Mouse (Mus musculus): Measurements from ENCODE around the gene Frg2f1.
A peak's percentile ranks its signal among the peaks of the same experiment; 100 is the strongest.
"Not testable (repeated sequence)": the region's sequence is repeated elsewhere in the genome, so short reads cannot be mapped to it uniquely, and the experiment has no call there.

Gene Frg2f1

DNA sequence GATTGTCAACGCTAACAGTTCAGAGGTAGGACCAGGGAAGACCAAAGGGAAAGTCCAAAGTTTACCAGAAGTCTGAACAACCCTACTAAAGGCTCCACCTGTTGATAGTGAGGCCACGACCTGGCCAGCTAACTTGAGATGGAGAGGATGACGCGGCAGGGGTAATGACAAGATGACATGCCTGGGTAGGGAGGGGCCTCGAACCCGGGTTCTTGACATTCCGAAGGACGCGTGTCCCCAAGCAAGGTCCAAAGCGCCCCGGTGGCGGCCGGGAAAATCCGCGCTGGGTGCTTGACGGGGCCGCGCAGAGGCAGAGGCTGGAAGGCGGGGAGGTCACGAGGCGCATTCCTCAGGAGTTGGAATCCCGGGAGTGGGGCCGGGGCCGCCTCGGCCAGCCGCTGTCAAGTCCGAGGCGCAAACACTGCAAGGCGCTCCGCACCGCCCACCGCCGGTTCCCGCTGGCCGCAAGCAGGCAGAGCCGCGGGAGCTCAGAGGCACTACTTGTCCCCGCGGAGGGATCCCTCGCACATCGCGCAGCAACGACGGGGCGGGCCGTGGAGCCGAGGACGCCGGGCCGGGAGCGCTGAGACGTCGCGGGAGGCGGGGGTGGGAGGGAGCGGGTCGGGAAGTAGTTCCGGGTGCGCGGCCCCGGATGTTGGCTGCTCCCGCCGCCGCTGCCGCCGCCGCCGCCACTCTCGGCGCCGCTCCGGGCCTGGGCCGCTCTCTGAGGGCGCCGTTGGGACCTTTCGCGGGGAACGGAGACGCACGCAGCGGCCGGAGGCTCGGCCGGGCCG lies at the start of gene Frg2f1:
TSS of gene Frg2f1 (minus strand) at position 499 of the 794 bp plus-strand sequence.
- DNase-seq (ENCODE audit: low read depth, low spot score): peak; percentile 86

DNA sequence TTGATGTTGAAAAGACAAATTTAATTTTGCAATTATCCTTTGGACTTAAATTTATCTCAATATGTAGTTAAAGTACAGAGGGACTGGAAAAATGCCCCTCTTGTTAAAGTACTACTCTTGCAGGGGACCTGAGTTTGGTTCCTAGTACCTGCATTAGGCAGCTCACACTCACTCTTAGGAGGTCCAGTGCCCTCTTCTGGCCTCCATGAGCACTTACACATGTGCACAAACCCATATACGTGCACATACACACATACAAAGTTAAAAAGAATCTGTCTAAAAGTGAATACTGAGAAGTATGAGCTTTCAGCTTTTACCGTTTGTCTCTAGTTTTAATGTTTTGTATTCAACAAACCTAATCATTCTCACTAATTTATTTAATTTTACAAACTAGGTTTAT lies 48.7 kb upstream of the Frg2f1 start:
- no peak for DNase-seq (ENCODE audit: low read depth, low spot score)

DNA sequence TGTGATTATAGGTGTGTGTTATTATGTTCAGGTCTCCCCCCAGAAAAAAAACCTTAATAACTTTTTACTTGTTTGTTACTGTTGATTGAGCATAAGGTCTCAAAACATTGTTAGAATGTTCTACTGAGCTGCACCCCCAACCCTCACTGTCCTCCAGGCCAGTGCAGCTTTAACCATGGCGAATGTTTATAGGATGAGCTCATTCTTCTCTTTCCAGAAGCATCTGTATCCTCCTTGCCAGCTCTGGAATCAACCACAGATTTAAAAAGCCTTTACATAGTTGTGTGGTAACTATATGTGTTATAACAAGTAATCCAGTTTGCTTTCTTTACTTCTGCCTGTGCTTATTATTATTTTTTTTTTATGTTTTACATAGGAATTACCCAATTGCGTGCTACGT lies 36.1 kb upstream of the Frg2f1 start:
- peak; percentile 24 for DNase-seq (ENCODE audit: low read depth, low spot score)

DNA sequence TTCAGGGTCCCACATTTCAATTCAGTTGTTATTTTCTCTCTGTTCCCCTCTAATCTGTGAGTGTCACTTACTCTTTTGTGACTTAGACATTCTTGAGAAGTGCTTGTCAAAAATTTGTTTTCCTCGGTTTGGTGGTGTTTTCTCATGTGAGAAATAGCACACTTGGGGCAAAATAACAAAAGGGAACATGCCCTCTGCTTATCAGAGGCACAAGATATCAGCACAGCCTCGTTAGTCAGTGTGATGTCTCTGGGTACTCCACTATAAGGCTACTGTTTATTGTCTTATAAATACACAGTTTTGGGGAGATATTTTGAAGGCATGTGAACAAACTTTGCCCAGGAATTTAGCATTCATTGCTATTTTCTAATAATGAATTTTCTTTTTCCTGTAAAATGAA lies 35.2 kb upstream of the Frg2f1 start:
- DNase-seq (ENCODE audit: low read depth, low spot score): no peak

DNA sequence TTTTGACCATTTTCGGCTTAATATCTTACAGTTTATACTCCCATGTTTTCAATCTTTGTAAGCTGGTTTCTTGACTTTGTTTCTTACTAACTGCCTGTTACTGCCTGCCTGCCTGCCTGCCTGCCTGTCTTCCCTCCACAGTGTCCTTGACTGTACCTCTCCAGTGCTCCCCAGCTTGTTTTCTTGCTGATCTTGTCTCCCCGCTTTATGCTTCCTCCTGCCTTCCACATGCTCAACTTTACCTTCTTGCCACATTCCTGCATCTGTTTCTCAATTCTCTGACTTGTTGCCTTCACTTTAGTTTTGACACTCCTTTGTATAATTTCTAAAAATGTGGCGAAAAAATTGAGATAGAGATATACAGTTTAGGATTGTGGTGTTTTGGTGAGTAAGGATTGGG lies 33.4 kb upstream of the Frg2f1 start:
- DNase-seq (ENCODE audit: low read depth, low spot score): no peak

DNA sequence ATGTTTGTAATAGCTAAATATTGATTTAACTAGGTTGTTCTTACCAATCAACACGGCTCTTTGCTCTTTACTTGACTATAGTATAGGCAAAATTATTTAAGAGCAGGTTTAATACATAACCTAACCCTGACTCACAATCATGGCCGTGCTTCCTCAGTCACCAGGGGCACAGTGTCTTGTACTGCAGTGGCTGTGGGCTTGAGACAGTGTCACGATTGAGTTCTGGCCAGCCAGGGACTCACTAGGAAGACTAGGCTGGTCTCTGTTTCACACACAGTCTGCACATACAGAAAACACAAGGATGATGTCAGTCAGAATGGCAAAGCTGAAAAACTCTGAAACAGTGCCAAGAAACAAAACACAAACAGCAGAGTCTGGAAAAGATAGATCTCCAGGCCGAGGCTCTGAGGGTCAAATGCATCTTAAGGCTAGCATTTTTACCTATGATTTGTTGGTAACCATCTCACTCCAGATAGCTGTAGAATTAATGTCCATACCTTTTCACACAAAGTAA lies 27.1 kb upstream of the Frg2f1 start:
- no peak for DNase-seq (ENCODE audit: low read depth, low spot score)

DNA sequence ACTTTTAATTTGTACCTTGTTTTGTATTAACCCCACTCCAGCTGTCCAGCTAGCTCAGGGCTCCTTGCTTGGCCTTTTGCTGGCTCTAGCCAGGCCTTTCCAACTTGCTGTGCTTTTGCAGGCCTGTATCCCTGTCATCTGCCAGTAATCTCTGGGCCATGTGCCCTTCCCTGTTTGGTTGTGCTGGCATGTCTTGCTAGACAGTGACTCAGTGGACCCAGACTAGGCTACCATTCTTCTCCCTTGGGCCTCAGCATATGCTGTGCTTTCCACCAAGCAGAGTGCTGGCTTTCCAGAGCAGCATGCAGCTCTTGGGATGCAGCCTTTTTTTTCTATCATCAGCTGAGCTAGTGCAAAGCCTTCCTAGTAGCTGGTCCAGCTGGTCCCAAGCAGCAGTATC lies 23.8 kb upstream of the Frg2f1 start:
- DNase-seq (ENCODE audit: low read depth, low spot score): no peak

DNA sequence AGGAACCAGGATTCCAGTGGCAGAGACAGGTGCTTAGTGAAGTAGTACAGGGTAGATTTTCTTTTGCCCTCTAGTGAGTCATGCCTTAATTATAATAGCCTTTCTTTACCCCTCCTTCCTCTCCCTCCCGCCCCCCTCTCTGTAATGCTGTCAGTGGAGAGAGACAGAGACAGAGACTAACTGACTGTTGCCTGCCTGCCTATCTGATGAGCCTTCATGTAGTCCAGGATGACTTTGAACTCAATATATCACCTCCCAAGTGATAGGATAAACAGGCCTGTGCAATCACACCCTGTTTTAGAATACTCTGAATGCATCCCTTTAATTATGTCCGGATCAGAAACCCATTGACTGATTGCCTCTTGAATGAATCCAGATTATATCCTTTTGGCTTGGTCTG lies 16.1 kb upstream of the Frg2f1 start:
- DNase-seq (ENCODE audit: low read depth, low spot score): no peak

DNA sequence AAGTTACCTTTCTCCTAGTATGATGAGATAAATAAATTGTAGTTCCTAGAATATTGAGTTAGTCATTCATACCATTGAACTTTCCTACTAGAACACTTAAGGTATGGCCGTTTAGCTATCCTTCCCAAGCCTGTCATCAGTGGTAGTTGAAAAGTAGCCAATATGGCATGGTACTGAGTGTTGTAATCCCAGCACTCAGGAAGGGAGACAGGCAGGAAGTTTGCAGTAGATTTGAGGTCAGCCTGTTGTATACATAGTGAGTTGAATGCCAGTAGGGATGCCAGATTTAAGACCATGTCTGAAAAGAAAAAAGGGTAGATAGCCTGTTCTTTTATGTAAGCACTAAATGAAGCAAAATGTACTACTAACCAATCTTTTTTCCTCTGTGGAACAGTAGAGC lies 11.5 kb upstream of the Frg2f1 start:
- DNase-seq (ENCODE audit: low read depth, low spot score): peak; percentile 76

DNA sequence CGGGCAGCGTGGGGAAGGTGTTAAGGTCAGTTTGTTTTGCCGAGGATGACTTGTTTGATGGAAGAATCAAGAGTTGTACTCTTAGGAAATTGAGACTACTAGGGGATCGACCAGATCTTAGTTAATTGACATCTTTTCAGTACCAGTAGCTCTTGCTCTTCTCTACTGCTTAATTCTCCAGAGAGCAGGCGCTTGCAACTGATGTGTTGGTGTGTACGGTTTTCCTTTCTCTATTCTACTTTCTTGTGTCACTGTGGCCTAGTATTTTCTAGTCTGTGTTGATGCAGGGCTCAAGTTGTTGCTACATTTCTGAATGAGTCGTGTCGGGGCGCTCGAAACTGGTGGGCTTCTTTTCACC lies 1.2 kb upstream of the Frg2f1 start:
- no peak for DNase-seq (ENCODE audit: low read depth, low spot score)

DNA sequence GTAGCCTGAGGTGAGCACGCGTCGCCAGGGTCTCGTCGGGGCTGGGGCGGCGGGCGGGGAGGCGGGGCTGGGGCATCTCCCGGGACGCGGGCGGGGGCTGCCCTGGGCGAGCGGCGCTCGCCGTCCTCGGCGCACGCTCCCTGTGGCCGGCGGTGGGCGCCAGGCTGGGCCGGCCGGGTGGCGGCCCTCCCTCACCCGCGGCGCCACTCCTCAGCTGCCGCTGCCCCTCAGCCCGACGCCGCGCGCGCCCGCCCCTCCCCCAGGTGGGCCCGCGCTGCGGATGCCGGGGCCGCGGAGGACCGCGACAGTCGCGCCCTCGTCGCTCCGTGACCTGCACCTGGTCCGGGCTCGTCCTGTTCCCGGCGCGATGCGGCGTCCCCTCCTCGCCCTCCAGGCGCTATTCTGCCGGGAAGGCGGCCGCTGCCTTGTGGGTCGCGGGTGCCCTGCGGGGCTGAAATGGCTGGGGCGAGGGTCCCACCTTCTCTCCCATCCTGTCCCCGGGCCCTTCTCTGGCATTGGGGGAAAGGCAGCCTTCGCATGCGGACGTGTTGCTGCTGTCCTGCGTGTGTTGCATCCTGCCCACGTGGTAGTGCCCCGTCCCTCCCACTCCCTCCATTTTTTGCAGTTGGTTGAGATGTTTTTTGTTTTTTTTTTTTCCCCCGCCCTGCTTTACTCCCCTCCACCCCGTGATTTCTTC lies 655 bp upstream of the Frg2f1 start:
- DNase-seq (ENCODE audit: low read depth, low spot score): peak; percentile 76

DNA sequence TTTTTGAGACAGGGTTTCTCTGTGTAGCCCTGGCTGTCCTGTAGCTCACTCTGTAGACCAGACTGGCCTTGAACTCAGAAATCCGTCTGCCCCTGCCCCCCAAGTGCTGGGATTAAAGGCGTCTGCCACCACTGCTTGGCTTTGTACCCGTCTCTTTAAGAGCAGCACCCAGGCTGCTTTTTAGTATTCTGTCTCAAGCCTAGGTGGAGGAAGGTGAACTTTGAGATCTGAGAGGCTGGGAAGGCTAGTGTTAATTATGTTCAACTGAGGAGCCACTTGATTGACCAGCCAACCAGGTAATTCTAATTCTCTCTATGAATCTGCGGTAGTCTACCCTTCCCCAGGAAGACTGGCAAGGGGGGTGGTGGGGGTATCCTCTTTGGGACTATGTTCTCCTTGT lies 1.9 kb downstream of the Frg2f1 start:
- no peak for DNase-seq (ENCODE audit: low read depth, low spot score)

DNA sequence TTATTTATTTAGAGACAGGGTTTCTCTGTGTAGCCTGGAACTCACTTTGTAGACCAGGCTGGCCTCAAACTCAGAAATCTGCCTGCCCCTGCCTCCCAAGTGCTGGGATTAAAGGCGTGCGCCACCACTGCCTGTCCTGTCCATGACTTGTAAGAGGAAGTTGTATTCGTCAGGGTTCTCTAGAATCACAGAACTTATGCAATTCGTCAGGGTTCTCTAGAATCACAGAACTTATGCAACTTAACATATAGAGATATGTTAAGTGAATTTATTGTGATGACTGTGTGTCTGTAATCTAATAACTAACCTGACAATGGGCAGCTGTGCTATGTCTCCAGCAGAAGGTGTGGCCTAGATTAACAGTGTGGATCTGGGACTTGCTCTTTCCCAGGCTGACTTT lies 2.7 kb downstream of the Frg2f1 start, which contains the start of gene Foxj3:
TSS of gene Foxj3 (plus strand) at position 390 of the 400 bp plus-strand sequence.
- DNase-seq (ENCODE audit: low read depth, low spot score): not testable (repeated sequence)

DNA sequence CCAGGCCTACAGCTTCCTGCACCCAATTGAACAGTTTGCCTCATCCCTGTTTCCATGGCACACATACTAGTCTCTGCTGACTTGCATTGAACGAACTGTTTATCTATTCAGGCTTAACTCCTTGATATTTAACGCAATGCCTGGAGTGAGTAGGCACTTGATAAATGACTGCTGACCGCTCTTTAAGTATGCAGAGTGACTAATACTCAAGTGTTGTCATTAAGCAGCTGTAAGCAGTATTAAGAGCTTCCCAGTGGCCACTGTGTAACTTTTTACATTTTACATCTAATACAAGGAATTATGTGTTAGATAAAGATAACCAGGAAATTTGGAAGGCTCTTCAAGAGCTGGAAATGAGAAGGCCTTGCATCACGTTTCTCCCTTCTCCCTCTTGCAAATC lies 4.2 kb downstream of the Frg2f1 start:
- no peak for DNase-seq (ENCODE audit: low read depth, low spot score)

DNA sequence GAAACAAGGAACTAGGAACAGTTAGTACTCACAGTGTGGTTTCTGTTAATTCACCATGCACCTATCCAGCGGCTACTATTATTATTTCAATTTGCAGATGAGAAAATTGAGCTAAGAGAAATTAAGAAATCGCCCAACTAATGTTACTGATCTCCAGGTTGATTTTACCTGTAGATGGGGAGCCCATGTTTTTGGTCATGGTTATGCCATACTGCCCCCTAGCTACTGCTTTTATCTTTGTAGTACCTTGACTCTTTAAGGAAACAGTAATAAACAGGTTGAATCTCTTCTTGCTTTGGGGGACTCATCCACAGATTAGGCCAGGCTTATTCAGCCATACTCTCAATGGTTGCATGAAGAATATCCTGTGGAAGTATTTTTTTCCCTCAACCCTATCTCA lies 7.5 kb downstream of the Frg2f1 start:
- DNase-seq (ENCODE audit: low read depth, low spot score): no peak

DNA sequence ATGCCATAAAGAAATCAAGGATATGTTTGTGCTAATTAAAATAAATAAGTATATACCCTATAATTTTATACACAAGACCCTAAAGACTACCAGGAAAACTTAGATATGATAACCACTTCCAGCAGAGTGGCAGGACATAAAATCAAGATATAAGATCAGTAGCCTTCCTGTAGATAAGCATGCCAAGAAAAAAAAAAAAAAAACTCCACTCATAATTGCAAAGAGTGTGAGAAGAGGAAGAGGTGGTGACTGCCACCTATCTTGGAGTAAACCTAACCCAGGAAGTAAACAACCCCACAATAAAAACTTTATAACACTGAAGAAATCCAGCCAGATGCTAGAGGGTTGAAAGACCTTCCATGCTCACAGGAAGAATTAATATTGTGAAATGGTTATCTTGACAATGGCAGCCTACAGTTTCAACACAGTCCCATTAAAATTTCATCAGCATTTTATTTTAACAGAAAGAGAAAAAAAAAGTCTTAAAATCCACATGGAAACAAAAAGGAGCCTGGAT lies 12.9 kb downstream of the Frg2f1 start:
- DNase-seq (ENCODE audit: low read depth, low spot score): no peak

DNA sequence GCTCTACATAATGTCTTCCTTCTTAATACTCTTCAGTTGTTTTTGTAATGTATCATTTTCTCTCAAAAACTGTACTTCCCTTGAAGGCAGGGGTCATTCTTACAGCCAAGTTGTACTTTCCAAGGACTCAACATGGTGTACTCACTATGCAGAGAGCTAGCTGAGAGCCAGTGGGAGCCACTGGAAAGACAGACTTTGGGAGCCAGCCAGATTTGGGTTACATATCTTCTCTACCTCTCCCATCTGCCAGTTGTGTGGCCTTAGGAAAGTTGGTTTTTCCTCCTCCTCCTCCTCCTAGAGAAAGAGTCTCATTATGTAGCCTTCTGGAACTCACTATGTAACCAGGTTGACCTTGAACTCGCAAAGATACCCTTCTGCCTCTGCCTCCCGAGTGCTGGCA lies 14.9 kb downstream of the Frg2f1 start:
- DNase-seq (ENCODE audit: low read depth, low spot score): no peak

DNA sequence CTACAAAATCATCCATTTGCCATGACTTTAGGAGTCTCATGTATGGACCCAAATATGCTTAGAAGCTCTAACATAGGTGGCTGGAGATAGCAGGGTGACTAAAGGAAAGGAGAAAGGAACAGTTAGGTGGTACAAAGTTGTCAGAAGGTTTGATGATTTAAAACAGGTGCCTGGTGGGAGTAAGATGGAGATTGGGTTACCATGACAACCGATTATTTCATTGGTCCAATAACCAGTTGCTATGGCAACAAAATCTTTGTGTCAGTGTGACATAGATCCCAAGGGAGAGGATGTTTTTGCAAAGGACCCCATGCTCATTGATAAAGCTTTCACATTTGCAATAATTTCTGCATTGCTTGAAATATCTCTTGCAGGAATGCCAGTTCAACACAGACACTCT lies 15.3 kb downstream of the Frg2f1 start:
- DNase-seq (ENCODE audit: low read depth, low spot score): no peak

DNA sequence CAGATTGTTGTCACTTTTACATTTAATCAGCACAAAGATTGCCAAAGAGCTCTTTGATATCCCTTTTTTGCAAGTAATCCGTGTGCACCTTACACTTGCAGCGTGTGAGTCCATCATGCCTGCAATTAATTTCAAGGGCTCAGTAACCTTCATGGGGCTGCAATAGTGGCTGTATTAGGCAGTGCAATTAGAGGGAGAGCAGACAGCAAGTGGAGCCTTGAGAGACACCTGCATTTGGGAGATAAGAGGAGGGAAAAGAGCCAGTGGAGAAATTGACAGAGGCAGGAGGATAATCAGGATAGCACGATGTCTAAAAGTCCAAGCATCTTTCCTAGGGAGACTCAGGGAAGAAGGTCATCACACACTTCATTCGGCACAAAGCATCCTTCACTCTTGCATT lies 15.8 kb downstream of the Frg2f1 start:
- DNase-seq (ENCODE audit: low read depth, low spot score): no peak

DNA sequence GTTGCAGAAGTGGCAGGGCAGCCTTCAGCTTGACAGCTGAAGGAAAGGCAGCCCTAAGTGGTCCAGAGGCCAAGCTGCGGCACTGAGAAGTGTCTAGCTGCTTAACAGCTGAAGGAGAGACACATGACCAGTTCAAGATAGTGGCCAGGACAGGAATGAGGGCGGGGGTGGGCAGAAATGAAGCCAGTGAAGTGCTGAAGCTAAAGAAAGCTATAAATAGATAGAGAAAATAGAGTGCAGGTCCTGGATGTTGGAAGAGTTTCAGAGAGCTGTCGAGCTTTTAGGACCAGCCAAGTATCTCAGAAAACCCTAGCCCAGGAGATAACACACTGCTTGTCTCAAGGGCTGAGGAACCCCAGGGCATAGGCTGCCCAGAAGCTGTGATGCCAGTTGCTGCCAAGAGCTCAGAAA lies 26.6 kb downstream of the Frg2f1 start:
- no peak for DNase-seq (ENCODE audit: low read depth, low spot score)

DNA sequence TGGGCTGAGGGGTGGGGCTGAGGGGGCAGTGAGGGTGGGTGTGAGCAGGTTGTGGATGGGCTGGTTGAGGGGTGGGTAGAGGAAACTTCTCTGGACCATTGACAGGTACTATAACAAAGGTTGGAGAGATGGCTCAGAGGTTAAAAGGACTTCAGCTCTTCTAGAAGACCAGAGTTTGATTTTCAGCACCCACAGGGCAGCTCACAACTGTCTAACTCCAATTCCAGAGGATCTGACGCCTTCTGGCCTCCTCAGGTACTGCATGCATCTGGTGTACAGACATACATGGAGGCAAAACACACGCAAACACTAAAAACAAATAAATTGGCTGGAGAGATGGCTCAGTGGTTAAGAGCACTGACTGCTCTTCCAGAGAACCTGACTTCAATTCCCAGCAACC lies 27.7 kb downstream of the Frg2f1 start:
- DNase-seq (ENCODE audit: low read depth, low spot score): peak; percentile 21

DNA sequence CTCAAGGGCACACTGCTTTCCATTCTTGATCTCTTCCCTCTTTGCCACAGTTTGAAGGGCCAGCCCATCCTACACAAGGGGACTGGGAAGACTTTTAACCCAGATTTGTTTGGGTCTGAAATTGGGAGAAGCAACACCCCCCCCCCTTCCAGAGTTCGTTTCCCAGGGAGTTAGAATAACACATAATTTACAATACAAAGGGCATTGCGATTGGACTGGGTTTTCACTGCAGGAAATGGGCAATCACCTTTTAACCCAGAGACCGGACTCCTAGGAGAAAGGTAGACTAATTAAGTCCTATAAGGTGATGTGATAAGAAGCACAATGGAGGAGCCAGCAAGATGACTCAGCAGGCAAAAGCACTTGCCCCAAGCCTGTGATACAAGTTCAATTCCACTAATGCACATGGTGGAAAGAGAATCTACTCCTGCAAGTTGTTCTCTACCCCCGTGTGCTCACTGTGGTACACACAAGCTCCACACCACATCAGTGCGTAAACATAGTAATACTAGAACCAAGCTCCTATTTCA lies 40.9 kb downstream of the Frg2f1 start:
- no peak for DNase-seq (ENCODE audit: low read depth, low spot score)

DNA sequence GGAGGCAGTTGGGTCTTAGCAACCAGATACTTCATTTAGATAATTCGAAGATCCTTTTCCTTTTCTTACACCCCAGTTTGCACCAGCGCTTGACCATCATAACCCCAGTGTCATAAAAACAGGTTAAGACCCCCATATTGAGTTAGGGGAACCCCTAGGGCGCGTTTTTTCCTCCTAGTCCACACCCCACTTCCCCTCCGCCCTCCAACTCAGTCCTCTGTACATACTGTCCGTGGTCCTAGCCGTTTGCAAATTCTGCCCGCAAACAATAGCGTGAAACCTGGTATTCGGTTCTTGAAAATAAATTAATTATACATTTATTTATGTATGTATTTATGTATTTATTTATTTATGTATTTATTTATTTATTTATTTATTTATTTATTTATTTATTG lies 46.4 kb downstream of the Frg2f1 start:
- DNase-seq (ENCODE audit: low read depth, low spot score): no peak
